Mouse (Mus musculus): ENCODE measurements at regions not wholly inside any gene's neighbourhood (a gene's known extent, or its start where the extent isn't known, plus 50 kb on each side); places are given as distances from the start of the nearest gene placed in this dataset.

DNA sequence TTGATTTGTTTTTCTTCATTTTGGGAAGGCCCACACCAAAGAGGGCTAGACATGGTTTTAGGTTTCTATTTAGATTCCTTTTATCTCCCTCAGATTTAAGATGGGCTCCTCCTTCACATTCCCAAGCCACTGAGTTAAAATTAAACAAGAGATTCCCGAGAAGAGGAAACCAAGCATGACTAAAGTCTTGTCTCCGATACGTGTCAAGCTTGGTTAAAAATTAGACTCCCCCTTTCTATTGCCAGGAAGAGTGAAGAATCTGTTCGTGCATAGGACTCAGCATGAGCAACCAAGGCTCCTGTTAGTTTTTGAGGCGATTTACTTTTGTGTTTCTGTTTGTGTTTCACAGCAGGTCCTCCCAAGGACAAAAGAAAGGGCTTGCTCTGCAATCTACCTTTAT is 101.9 kb upstream of the Cdh6 start:
- ATAC-seq (ENCODE audit: low FRiP score, low TSS enrichment) (no peak), DNase-seq (ENCODE audit: low spot score) (no peak)
- Histone ChIP-seq H3K36me3 (ENCODE audit: control insufficient read depth, insufficient read depth, low read length) (no peaks in the 10 kb centered on the region), H3K27me3 (ENCODE audit: control insufficient read depth, insufficient read depth, low read length) (no peaks in the 10 kb centered on the region), H3K27ac (replicated peaks) (no peak overlapping the region), H3K9me3 (ENCODE audit: control insufficient read depth, low read length) (no peaks in the 10 kb centered on the region), H3K4me1 (replicated peaks; ENCODE audit: control insufficient read depth, insufficient read depth) (no peaks in the 10 kb centered on the region), H3K4me3 (ENCODE audit: low read depth, low read length) (no peak overlapping the region), H3K9ac (ENCODE audit: low read length) (no peak overlapping the region), H3K4me2 (replicated peaks; ENCODE audit: low read depth) (no peak overlapping the region)
- 32% methylated on average over 5 of the region's 5 CpGs for WGBS
- TF ChIP-seq CTCF (IDR thresholded peaks at IDR 0.05; ENCODE audit: low read depth) (no peak), EP300 (optimal IDR thresholded peaks at IDR 0.05) (no peak)

DNA sequence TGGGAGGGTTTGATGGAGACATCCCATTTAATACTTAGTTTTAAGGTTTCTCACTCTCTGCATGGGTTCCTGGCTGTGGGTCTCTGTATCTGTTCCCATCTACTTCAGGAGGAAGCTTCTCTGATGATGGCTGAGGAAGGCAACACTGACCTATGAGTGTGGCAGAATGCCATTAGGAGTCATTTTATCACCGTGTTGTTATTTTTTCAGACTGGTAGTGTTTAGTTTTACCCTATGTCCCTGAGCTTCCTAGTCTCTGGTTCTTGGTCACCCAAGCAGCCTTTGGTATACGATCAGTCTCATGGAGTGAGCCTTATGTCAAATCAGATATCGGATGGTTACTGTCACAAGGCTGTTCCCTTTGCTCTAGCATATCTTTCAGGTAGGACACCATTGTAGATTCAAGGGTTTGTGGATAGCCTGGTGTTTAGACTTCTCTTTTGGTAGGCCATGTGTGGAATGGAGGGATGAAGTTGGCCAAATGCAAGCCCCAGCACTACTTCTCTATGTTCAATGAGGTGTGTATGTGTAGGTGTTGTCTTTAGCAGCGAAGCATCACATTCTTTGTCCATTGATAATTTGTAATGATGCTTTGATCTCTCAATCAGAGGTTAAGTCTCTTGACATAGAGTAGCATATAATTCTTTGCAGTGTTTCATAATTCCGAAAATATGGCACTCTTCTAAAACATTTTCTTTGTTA is 101.0 kb upstream of the Cdh6 start:
- TF ChIP-seq CTCF (IDR thresholded peaks at IDR 0.05; ENCODE audit: low read depth) (no peak), EP300 (optimal IDR thresholded peaks at IDR 0.05) (no peak)
- H3K4me2 ChIP-seq (replicated peaks; ENCODE audit: low read depth) = no peak overlapping the region

DNA sequence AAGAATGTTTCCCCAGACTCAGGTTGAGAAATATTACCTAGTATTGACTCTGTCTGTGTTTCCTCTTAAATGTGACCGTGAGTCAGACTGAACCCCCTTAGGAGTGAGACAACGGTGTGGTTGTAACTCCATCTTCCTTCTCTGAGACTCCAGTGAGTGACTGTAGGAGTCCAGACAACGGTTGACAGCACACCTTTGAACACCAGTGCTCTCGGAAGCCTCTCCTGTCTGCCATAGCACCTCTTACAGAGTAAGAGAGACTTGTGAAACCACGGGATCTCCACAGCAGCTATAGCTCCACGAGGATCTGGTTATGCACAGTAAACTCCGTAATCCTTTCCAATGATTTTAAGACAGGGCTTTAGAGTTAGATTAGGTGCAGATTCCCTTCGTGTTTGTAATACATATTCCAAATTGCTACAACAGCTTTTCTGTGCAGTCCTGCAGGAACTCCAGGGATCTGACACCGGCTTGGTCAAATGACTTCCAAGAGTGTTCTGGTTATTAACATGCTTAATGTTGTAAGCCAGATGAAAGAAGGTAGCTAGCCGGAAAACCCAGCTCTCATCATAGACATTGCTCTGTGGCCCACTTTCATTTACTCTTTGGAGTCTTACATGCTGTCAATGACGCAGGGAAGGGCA is 72.7 kb upstream of the Cdh6 start:
- 73% methylated on average over 11 of the region's 11 CpGs for WGBS
- no peaks in the 10 kb centered on the region for H3K27me3 ChIP-seq (ENCODE audit: control insufficient read depth, insufficient read depth, low read length)
- TF ChIP-seq CTCF (IDR thresholded peaks at IDR 0.05; ENCODE audit: low read depth) = no peak
- TF ChIP-seq EP300 (optimal IDR thresholded peaks at IDR 0.05) = no peak
- H3K4me3 ChIP-seq (ENCODE audit: low read depth, low read length) = no peak overlapping the region
- ATAC-seq (ENCODE audit: low FRiP score, low TSS enrichment) = no peak
- H3K36me3 ChIP-seq (ENCODE audit: control insufficient read depth, insufficient read depth, low read length) = no peaks in the 10 kb centered on the region
- H3K4me2 ChIP-seq (replicated peaks; ENCODE audit: low read depth) = no peak overlapping the region
- no peaks in the 10 kb centered on the region for H3K4me1 ChIP-seq (replicated peaks; ENCODE audit: control insufficient read depth, insufficient read depth)
- H3K9ac ChIP-seq (ENCODE audit: low read length) = no peak overlapping the region
- no peak for DNase-seq (ENCODE audit: low spot score)
- H3K27ac ChIP-seq (replicated peaks) = no peak overlapping the region
- no peaks in the 10 kb centered on the region for H3K9me3 ChIP-seq (ENCODE audit: control insufficient read depth, low read length)

More for the DNA sequence above, 101.0 kb upstream of the Cdh6 start:
- 93% methylated on average over 5 of the region's 5 CpGs for WGBS
- H3K36me3 ChIP-seq (ENCODE audit: control insufficient read depth, insufficient read depth, low read length) = no peaks in the 10 kb centered on the region
- ATAC-seq (ENCODE audit: low FRiP score, low TSS enrichment) = no peak
- H3K9me3 ChIP-seq (ENCODE audit: control insufficient read depth, low read length) = no peaks in the 10 kb centered on the region
- no peaks in the 10 kb centered on the region for H3K4me1 ChIP-seq (replicated peaks; ENCODE audit: control insufficient read depth, insufficient read depth)
- no peak overlapping the region for H3K9ac ChIP-seq (ENCODE audit: low read length)
- H3K27me3 ChIP-seq (ENCODE audit: control insufficient read depth, insufficient read depth, low read length) = no peaks in the 10 kb centered on the region
- H3K4me3 ChIP-seq (ENCODE audit: low read depth, low read length) = no peak overlapping the region
- DNase-seq (ENCODE audit: low spot score) = no peak
- H3K27ac ChIP-seq (replicated peaks) = no peak overlapping the region

DNA sequence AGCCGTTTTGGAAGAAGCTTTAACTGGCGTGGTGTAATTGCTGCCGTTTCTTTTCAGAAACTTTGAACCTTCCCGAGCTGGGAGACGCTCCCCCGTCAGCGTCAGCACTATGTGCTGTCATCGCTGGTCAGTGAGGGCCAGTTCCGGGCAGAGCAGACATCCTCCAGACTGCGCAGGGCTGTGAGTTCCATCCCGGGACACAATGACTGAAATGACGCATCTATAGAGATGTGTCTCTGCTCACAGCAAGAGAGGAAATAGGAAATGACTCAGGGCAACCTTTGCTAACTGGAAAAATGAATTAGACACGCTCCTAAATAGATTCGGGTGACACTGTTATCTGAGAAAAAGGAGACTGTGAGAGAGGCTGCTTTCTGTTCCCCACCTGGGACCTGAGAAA is 70.8 kb upstream of the Cdh6 start:
- Histone ChIP-seq H3K4me2 (replicated peaks; ENCODE audit: low read depth) (no peak overlapping the region), H3K27ac (replicated peaks) (no peak overlapping the region), H3K9me3 (ENCODE audit: control insufficient read depth, low read length) (no peaks in the 10 kb centered on the region), H3K27me3 (ENCODE audit: control insufficient read depth, insufficient read depth, low read length) (no peaks in the 10 kb centered on the region), H3K9ac (ENCODE audit: low read length) (no peak overlapping the region), H3K4me1 (replicated peaks; ENCODE audit: control insufficient read depth, insufficient read depth) (no peaks in the 10 kb centered on the region), H3K36me3 (ENCODE audit: control insufficient read depth, insufficient read depth, low read length) (no peaks in the 10 kb centered on the region), H3K4me3 (ENCODE audit: low read depth, low read length) (no peak overlapping the region)
- ATAC-seq (ENCODE audit: low FRiP score, low TSS enrichment) (no peak), DNase-seq (ENCODE audit: low spot score) (no peak)
- TF ChIP-seq CTCF (IDR thresholded peaks at IDR 0.05; ENCODE audit: low read depth) = no peak
- no peak for TF ChIP-seq EP300 (optimal IDR thresholded peaks at IDR 0.05)
- WGBS = 74% methylated on average over 14 of the region's 14 CpGs

DNA sequence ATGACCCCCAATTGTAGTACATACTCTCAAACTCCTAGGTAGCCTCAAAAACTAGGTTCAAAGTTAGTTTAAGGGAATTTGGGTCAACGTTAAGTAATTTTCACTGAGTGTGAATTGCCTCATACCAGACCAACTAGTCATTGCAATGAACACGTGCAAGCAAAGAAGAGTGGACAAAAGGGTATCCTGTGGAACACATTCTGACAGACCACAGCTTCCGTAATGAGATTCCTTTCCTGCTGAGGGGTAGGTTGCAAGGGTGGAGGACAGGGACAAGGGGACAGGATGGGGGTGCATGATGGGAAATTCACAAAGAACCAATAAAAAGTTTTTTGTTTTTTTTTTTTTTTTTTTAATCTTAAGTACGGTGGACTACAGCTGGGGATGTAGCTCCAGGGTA is 70.1 kb upstream of the Cdh6 start:
- DNase-seq (ENCODE audit: low spot score) = no peak
- H3K4me2 ChIP-seq (replicated peaks; ENCODE audit: low read depth) = no peak overlapping the region
- no peak for TF ChIP-seq EP300 (optimal IDR thresholded peaks at IDR 0.05)
- TF ChIP-seq CTCF (IDR thresholded peaks at IDR 0.05; ENCODE audit: low read depth) = no peak
- H3K9ac ChIP-seq (ENCODE audit: low read length) = no peak overlapping the region
- no peak overlapping the region for H3K4me3 ChIP-seq (ENCODE audit: low read depth, low read length)
- WGBS = 81% methylated on average over 4 of the region's 4 CpGs
- no peaks in the 10 kb centered on the region for H3K9me3 ChIP-seq (ENCODE audit: control insufficient read depth, low read length)
- H3K27ac ChIP-seq (replicated peaks) = no peak overlapping the region
- H3K36me3 ChIP-seq (ENCODE audit: control insufficient read depth, insufficient read depth, low read length) = no peaks in the 10 kb centered on the region
- no peaks in the 10 kb centered on the region for H3K4me1 ChIP-seq (replicated peaks; ENCODE audit: control insufficient read depth, insufficient read depth)
- no peak for ATAC-seq (ENCODE audit: low FRiP score, low TSS enrichment)
- no peaks in the 10 kb centered on the region for H3K27me3 ChIP-seq (ENCODE audit: control insufficient read depth, insufficient read depth, low read length)

DNA sequence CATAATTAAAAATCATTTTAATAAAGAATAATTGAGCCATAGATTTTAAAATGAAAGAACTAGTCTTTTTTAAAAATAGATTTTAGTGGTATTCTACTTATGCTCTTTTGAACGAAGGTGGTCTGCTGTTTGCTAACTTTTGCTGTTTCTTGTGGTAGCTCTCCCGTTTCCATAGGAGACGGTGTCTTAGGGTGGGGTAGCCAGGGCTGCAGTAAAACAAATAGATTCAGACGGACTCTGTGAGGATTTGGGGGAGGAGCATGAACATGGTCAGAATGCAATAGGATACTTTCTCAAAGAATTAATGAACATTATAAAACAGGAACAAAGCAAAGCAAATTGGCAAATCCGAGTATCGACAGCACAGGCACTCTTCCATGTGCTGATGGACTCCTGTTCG is 67.5 kb upstream of the Cdh6 start:
- no peak for DNase-seq (ENCODE audit: low spot score)
- no peak overlapping the region for H3K4me2 ChIP-seq (replicated peaks; ENCODE audit: low read depth)
- H3K27me3 ChIP-seq (ENCODE audit: control insufficient read depth, insufficient read depth, low read length) = no peaks in the 10 kb centered on the region
- no peak for ATAC-seq (ENCODE audit: low FRiP score, low TSS enrichment)
- H3K27ac ChIP-seq (replicated peaks) = no peak overlapping the region
- TF ChIP-seq CTCF (IDR thresholded peaks at IDR 0.05; ENCODE audit: low read depth) = no peak
- TF ChIP-seq EP300 (optimal IDR thresholded peaks at IDR 0.05) = no peak
- H3K36me3 ChIP-seq (ENCODE audit: control insufficient read depth, insufficient read depth, low read length) = no peaks in the 10 kb centered on the region
- H3K9me3 ChIP-seq (ENCODE audit: control insufficient read depth, low read length) = no peaks in the 10 kb centered on the region
- no peak overlapping the region for H3K4me3 ChIP-seq (ENCODE audit: low read depth, low read length)
- WGBS = 57% methylated on average over 7 of the region's 7 CpGs
- H3K9ac ChIP-seq (ENCODE audit: low read length) = no peak overlapping the region
- H3K4me1 ChIP-seq (replicated peaks; ENCODE audit: control insufficient read depth, insufficient read depth) = no peaks in the 10 kb centered on the region
